Mouse (Mus musculus) neural tube, embryonic 10.5 days (tissue): ENCODE data around the gene Hoxa6.

Experiments used
- DNase-seq: peaks from one replicate; pipeline ENCODE4 v3.0.0-alpha.2; 2017; ENCODE audit warnings: low spot score; ENCODE audit errors: extremely low spot score

Gene Hoxa6

DNA sequence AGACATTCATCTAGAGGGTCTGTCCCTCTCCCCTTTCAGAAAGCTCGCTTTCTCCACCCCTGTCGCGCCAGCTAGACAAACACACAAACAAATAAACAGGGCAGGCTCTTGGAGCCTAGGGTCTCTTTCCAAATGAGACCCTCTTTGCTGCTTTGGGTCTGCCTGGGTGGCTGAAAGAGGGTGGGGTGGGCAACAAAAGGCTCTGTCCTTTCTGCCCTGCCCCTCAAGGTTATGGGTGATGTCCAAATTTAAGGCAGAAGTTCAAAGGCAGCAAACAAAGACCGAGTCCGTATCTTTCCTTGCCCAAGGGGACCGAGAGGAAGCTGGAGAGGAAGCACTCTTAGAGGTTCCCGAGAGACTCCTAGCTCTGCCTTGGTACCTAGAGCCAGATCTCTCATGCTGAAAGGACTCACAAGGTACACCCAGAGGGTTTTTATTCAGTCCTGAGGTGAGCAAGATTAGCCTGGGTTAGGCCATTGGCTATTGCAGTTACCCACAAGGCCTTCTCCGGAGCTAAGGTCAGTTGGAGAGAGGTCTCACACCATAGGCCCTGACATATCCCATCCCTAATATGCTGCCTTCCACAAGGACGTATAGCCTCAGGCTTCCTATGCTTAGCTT is 32.6 kb upstream of the Hoxa6 start:
- no peak for DNase-seq

DNA sequence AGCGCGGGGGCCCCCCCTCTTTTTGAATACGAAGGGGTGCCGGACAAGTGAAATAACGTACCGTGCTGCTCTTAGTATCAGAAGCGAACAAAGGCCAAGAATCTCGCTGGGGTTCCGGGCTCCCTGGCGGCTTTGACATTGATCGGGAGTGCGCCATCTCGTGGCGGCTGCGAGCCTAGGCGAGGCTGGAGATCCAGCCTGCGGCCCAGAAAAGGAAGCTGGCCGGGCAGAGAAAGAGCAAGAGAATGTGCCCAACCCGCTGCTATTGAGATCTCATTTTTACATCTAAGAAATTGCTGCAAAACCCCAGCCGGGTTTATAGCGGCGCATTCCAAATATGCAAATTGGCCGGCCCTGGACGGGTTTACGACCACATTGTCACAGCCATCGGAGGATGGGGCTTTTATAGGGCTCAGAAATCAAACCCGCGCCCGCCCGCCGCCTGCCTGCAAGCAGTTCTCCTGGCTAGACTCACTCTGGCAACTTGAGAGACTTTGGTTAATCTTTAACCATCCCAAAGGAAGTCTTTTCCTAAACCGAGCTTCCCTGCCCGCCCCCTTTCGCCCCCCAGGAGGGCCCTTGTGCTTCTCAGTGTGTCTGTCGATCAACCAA is 32.0 kb upstream of the Hoxa6 start, which contains the start of gene Hoxa10:
Gene Hoxa10, minus strand, starts transcription at position 466 of the 612 bp plus-strand sequence.
- peak; percentile 95 for DNase-seq

DNA sequence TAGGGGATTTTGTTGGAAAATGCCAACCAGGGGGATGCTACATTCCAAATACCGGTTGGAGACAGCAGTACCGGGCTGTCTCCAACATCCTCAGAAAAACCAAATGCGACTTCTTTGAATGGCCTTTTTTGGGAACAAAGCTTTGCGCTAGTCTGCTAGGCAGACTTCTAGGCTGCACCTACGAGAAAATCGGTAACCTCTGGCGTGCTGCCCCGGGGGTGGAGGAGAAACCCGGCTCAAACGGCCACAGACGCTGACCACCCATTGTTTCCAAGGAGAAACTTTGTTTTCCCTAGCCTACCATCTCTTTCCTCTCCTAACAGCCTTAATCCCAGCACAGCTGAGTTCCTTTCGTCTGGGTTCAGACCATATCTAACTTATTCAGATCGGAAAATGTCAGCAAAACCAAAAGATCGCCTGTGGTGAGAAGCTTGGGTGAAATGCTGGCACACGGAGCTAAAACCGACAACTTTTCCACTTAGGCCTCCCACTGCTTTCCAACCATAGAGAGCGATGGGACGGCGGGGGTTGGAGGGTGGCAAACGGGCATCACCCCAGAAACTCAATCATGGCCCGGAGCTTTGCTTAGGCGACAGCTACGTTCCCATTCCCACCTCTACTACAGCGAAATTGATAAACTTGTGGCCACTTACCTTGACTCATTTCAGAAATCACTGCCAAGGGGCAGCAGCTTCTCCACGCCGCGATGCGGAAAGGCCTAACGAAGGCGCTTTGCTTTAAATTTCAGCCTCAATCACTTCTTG is 31.3 kb upstream of the Hoxa6 start:
- DNase-seq: no peak

DNA sequence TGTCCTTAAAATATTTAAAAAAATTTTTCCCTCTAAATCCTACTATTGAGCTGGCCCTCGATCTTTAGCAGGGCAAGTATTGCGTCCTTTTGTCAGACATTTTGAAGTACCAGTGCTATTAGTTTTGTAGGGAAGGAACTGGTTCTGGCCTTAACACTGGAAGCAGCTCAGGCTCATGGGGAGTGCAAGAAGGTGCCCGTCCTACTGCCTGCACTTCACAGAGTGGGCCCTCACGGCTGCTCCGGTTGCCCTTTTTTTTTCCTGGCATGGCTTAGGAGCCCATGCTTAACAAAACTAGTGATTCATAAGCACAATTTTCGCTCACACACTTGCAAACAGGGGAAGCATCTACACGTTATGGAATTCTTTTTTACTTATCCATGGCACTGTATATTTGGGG is 30.5 kb upstream of the Hoxa6 start:
- no peak for DNase-seq

DNA sequence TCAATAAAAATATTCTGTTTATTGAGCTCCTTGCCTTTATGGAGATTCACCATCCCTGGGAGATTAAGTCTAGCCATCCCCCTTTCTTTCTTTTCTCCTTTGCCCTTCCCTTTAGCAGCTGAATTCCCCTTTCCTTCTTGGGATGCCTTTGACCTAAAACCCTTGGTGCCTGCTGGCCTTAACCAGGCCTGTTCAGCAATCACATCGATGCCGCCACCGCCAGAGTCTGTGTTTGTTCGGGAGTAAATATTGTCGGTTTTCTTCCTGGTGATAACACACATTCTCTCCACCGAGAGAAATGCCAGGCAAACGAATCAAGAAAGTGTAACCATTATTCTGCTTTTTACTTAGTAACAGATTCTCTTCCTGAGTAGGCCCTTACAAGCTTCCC is 29.6 kb upstream of the Hoxa6 start:
- no peak for DNase-seq

DNA sequence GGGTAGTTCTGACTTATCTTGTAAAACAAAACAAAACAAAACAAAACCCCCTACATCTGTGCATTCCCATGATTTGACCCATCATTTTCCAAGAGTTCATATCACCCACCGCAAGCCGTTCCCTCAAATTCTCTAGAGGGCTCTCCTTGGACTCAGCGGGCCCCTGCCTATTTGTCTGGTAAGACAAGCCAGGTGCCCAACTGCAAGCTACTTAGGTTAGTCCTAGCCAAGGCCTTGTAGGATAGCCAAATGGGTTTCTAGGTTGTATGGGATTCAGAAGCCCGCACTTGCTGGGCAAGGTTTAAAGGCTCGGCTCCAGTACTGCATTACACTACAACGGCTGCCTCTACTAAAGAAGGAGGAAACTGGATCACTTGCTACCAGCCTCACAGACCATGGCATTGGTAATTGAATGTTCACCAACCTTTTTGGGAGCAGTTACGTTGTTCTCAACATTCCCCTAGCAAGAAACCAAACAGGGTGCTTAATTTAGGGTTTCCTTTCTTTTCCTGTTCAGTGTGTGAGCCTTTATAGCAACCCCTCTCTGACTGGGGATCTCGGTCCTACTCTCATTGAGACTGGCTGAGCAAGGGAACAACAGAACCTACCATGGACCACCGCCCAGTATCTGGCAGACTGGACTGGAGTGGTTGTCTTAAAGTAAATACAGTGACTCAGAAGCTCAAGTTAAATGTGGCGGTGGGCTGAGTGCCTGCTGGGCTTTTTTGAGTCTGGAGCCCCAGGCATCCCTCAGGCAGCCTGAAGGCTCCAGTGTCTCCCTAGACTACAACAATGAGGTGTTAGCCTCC is 29.0 kb upstream of the Hoxa6 start:
- no peak for DNase-seq

DNA sequence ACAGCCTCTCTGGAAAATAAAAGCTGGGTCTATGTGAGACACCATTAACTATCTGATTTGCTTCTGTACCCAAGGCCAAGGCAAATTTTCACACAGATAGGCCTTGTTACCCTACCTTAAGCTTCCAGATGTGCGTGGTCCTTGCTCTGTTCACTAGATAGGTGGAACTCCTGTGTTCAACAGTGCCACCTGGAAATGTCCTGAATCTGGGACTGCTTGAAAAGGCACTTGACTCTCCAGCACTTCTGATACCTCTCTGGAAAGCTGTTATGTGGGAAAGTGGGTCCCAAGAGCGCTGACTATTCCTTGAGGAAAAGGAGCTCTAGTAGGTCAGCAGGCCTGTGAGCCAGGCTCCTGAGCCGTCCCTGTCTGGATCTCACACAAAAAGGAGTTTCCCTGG is 28.3 kb upstream of the Hoxa6 start:
- no peak for DNase-seq

DNA sequence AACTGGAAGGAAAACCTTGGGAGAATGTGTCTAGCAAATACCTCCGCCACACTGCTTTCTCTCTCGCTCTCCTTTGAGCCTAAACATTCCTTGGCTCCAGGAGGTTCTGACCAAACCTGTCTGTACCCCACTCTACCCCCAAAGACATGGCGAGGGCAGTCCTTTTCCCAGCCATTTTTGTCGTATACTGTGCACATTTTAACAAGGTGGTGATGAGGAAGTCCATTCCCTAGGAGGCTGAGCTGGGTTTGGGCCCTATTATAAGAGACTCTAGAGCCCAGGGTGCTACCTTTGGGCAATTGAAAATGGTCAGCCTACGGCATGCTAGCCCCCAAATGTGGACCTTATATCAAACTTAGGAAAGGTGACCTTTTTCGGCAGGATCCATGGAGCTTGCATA is 27.3 kb upstream of the Hoxa6 start:
- no peak for DNase-seq

DNA sequence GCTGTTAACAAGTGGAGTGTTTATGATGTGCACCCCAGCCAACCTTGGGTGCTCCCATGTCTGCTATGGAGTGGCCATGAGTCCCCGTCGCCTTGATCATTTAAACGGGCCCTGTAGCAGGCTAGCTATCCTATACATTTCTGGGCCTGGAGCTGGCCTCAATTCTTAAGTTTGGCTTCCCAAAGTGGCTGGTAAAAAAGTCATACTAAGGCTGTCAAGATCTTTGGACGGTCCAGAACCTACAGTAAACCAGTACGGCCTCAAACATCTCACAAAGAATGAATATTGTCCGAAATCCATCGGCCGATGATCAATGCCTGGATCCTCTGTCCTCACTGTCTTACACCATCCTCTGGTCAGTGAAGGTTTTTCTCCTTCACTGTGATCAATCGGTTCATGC is 26.7 kb upstream of the Hoxa6 start:
- DNase-seq: no peak

DNA sequence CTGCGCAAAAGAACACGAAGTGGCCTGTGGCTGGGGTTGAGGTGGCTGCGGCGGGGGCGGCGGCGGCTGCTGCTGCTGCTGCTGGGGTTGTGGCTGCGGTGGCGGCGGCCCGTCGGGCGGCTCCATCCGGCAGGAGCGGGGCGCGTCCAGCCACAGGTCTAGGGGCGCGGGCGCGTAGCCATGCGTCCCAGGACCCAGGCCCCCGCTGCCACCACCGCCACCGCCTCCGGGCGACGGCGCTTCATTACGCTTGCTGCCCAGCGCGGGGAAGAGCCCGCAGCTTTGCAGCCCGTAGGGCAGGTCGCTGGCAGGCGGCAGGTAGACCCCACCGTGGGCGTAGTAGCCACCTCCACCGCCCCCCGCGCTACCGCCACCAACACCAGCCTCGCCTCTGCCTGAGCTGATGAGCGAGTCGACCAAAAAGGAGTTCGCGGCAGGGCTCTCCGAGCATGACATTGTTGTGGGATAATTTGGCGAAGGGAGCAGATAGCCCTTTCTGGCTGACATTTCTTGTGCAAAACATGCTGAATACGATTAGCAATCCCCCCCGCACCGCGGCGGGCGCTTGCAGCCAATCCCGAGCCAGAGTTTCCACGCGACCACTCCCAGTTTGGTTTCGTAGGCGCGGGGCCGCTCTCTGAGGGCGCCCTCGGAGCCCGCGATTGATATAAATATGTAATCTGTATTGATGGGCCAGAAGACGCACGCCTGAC is 26.1 kb upstream of the Hoxa6 start:
- no peak for DNase-seq

DNA sequence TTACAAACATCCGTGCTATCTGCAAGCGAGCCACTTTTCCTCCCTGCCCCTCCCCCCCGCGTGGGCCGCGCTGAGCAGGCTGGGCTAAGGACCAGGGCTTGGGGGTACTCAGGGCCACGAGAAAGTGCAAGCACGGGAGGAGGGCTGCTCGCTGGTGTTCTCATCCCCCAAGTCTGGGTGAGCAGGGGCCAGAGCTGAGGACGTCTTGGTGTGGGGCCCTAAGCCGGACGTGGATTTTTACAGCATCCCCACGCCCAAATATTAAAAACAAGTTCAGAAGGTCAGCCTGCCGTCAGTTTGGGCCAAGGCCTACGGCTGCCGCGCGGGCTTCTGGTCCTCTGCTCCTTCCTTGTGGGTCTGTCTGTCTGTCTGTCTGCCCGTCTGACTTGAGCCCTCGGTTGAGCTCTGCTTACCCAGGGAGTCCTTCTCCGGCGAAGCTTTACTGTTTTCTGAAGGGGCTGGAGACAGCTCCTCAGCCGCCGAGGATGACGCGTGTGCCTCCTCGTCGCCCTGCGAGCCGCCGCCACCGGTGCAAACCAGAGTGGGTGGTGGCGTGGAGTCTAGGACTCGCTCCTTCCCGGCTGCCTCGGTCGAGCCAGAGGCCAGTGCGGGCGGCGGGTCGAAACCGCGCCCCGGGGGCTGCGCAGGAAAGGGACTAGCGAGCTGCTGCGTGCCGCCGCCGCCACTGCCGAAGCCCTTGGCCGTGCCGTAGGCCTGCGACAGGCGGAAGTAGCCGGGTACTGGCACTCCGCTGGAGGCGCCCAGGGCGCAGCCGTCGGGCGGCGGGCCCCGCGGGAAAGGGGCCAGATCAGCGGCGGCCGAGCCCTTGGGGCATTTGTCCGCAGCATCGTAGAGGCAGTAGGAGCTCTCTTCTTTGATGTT is 25.3 kb upstream of the Hoxa6 start:
- no peak for DNase-seq

DNA sequence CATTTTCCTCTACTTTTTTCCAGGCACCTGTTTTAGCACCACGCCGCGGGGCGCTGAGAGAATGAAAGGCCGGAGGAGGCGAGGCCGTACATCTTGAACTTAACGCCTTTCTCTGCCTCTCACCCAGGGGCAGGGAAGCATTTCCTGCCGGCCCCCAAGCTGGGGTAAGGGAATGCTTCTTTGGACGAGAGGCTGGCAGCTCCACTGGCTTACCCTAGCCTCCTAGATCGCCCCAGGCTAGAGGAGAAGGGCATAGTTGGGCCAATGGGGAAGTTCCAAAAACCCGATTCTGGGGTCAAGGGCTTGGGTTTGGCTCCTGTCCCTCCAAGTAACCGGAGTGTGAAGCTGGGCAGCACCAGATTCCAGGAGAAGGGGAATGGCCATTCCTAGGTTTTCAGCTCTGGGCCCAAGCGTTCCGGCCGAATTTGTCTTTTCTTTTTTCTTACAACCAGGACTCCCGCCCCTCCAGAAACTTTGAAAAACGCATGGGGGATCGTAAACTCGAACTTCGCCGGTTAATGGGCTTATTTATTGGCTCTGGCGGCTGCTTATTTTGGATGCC is 24.5 kb upstream of the Hoxa6 start:
- no peak for DNase-seq

DNA sequence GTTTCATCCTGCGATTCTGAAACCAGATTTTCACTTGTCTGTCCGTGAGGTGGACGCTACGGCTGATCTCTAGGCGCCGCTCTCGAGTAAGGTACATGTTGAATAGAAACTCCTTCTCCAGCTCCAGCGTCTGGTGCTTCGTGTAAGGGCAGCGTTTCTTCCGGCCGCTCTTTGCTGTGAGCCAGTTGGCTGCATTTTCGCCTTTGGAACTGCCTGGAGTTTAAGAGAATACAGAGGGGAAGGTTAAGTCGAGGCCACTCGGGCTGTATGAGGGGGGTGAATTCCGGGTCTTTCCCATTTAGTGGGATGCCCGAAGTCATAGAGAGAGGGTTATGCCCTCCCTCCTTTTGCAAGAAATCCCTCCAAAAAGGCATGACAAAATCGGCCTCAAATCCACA is 24.0 kb upstream of the Hoxa6 start:
- DNase-seq: no peak

DNA sequence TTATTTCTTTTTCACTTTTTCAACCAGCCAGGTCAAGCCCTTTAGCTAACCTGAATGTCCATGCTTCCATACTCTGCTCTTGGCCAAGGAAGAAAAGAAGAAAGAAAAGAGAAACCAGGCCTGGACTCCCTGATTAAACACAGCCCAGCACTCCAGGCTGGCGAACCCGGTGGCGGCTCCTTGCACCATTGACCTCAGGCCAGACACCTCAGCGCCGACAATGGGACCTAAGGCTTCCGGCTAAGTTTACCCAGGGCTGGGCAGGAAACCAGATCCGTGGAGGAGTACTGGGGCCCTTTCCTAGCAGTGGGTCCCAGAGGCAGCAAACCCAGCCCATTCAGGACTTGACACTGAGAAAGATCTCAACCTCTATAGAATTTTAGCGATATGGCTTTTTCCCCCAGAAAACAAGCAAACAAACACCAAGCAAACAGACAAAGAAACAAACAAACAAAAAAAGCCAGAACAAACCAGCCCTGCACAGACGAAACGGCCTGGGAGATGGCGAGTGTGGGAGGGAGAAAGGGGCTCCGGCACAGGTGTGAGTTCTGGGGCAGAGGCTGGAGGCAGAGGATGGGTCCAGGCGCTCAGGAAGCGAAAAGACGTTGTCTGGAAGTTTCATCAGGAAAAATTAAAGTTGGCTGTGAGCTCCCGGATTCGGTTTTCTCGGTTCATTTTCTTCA is 23.5 kb upstream of the Hoxa6 start:
- no peak for DNase-seq

DNA sequence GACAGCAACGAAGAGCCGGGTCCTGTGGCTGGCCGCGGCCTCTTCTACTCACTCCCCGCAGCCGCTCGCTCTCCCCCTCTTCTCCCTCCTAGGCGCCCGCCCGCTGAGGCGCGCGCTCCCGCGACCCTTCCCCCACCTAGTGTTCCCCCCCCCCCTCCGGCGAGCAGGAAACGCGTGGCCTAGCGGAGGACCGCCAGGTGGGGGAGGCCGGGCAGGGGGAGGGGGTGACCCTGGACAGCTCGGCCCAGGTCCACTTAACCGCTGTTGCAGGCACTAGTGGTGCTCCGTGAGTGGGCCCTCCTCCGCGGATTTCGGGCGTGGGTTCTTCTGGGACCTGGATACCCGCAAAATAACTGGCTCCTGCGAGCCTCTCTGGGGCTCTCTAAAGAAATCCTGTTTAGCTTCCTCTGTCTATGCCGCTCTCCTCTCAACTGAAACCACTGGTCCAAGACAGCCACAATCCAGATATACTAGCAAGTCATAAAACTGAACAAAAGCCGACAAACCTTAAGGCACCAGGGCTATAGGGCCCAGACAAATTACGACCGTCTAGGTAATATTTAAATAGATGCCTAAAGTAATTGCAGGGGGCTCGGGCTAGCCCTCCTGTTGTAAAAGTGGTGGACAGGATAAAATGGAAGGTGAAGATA is 22.1 kb upstream of the Hoxa6 start, which contains the start of gene Hoxa9:
Gene Hoxa9, minus strand, starts transcription at position 574 of the 650 bp plus-strand sequence.
- DNase-seq: no peak

DNA sequence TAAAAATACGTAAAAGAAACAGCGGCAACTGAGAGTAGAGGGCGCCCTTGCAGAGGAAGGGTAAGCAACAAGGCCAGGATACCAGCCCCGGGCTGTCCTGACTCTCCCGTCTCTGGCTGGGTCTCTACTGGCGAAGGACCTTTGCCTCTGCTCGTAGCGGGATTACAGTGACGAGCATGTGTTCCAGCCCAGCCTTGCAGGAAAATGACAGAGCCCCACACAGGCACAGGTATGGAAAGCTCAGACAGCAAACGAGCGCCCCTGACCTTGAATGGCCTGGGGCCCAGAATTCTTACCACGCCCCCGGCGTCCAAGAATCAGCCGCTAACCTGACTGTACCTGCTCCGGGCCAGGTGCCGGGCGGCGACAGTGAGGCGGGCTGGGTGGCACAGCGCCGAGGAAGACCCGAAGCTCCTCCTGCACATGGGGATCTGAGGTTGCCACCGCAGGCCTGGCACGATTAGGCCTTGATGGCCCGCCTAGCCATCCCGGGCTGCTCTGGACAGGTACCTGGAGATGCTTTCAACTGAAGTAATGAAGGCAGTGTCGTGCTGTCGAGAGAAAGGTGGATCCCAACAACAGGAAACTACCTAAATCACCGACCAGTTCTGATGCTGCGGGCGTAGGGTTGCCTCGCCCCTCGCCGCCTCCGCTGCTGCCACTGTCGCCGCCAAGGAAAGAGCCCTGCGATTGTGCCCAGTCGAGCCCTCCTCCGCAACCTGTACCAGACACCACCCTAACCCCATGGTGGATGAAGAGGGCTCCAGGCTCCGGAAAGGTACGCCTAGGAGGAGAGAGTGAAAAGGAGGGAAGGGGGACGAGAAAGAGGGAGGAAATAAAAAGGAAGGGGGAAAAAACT is 21.3 kb upstream of the Hoxa6 start:
- DNase-seq: no peak

DNA sequence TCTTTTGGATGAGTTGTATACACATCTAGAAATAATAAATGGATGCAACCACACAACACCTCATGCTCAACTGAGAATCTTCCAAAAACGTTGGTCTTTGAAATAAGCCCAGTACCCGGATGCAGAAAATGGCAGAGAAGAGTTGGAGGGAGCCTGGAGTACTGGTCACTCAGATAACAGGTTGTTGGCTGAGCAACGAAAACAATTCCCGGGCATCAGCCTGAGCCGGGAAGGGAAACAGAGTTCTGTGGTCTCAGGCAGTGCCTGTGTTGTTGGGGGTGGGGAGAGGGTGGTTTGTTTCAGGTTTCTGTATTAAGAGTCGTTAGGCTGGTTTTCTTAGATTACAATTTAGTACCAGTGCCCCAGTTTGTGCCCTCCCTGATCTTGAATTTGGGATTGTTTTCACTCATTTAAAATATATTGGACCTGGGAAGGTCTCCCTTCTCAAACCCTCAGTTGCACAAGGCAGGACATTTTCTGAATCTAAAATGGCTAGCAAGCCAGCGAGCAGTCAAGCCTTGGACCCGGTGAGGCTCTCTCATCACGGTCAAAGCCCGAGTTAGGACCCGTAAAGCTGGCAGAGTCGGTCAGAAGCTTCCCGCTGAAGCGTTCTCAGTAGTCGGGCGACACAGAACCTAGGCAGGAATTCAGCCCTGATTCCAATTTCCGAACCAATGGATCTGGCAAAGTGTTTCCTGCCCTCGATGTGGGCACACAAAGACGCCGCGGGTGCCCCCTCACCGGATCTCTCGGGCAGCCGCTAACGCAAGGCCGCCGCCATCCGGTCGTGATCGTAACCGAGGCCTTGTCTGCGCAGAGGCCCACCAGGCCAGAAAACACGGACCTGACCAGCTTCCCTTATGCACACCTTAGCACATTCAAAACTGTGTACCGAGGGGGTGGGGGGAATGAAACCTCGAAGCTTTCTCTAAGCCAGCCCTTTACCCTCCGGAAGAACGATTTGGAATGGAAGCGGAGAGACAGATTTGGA is 20.2 kb upstream of the Hoxa6 start:
- no peak for DNase-seq
